Comparison of ENCODE assay signal across 19 mouse cellular contexts in genomic region chr16:24423751-24424150, GRCm38 (mm10). TPM values are rescaled to one million over a fixed set of nuclear protein-coding genes. Genes with fewer than 3 reads are reported as not detected.
A peak's percentile ranks its signal among the peaks of the same experiment; 100 is the strongest.
DNase-seq lines count a peak whose midpoint lies in the region; ATAC-seq and TF ChIP-seq lines count a peak whose summit lies in the region.
"Had no signal": no experiment of that assay in that cellular context is flagged by ENCODE, and none has a peak within 500 bp of the region (broad histone marks: within the 10 kb centered on the region; RNA-seq: fewer than 3 reads in every experiment).

No protein-coding gene starts in this region.

- no peak overlapping the region for H3K4me2 ChIP-seq in heart, embryonic 11.5 days
- H3K4me2 ChIP-seq in stomach, postnatal 0 days (replicated peaks; ENCODE audit: low read depth): no peak overlapping the region
- H3K4me2 ChIP-seq: embryonic facial prominence, embryonic 12.5 days; hindbrain, embryonic 15.5 days; intestine, embryonic 15.5 days; limb, embryonic 15.5 days; lung, embryonic 15.5 days; midbrain, embryonic 11.5 days had no signal

- DNase-seq in adrenal gland, adult 2 months: peak; percentile 58
- DNase-seq in adrenal gland, postnatal 4 days (ENCODE audit: low spot score in 2 of 2): no peak
- DNase-seq in heart, adult 8-10 months (ENCODE audit: low spot score): no peak
- peak; percentile 58 for DNase-seq in liver, adult 2 months (ENCODE audit: extremely low read depth, low read depth, low spot score)
- DNase-seq in liver: no peak
- no peak for DNase-seq in stomach, postnatal 0 days (ENCODE audit: low spot score)
- DNase-seq in left cerebral cortex, adult 2 months (ENCODE audit: extremely low spot score in 1 of 2, low spot score in 2 of 2): no peak
- DNase-seq: cerebellum, adult 9-11 months; thymus, postnatal 25 days had no signal

- WGBS in heart, embryonic 11.5 days (ENCODE audit: insufficient replicate concordance): 57% methylated on average over 4 of the region's 4 CpGs
- WGBS in liver, adult 2 months: 57% methylated on average over 4 of the region's 4 CpGs
- WGBS in stomach, postnatal 0 days: 71% methylated on average over 4 of the region's 4 CpGs

- no peak overlapping the region for H3K9ac ChIP-seq in heart, embryonic 11.5 days (ENCODE audit: low read depth, low read length)
- H3K9ac ChIP-seq in liver, adult 2 months (ENCODE audit: low read depth, low read length): no peak overlapping the region
- H3K9ac ChIP-seq in stomach, postnatal 0 days (ENCODE audit: low read length): no peak overlapping the region
- H3K9ac ChIP-seq: embryonic facial prominence, embryonic 12.5 days; hindbrain, embryonic 15.5 days; intestine, embryonic 15.5 days; limb, embryonic 15.5 days; lung, embryonic 15.5 days had no signal

- no peak for TF ChIP-seq EP300 in stomach, postnatal 0 days (optimal IDR thresholded peaks at IDR 0.05)

- H3K36me3 ChIP-seq in heart, embryonic 11.5 days (ENCODE audit: control insufficient read depth, insufficient read depth, low read length): no peaks in the 10 kb centered on the region
- H3K36me3 ChIP-seq in liver, adult 2 months (ENCODE audit: control insufficient read depth, insufficient read depth, low read length): no peaks in the 10 kb centered on the region
- no peaks in the 10 kb centered on the region for H3K36me3 ChIP-seq in stomach, postnatal 0 days (ENCODE audit: control insufficient read depth, insufficient read depth, low read length)
- H3K36me3 ChIP-seq: embryonic facial prominence, embryonic 12.5 days; hindbrain, embryonic 15.5 days; intestine, embryonic 15.5 days; limb, embryonic 15.5 days; lung, embryonic 15.5 days had no signal

- H3K9me3 ChIP-seq in heart, embryonic 11.5 days (replicated peaks; ENCODE audit: control insufficient read depth, low read length): no peaks in the 10 kb centered on the region
- no peaks in the 10 kb centered on the region for H3K9me3 ChIP-seq in stomach, postnatal 0 days (ENCODE audit: control insufficient read depth, low read length)
- H3K9me3 ChIP-seq: embryonic facial prominence, embryonic 12.5 days; hindbrain, embryonic 15.5 days; intestine, embryonic 15.5 days; limb, embryonic 15.5 days; lung, embryonic 15.5 days had no signal

- no peaks in the 10 kb centered on the region for H3K27me3 ChIP-seq in heart, embryonic 11.5 days (ENCODE audit: control insufficient read depth, insufficient read depth, low read length)
- H3K27me3 ChIP-seq in liver, adult 2 months (ENCODE audit: control insufficient read depth, insufficient read depth, low read length): no peaks in the 10 kb centered on the region
- no peaks in the 10 kb centered on the region for H3K27me3 ChIP-seq in stomach, postnatal 0 days (ENCODE audit: control insufficient read depth, insufficient read depth, low read length)
- H3K27me3 ChIP-seq: embryonic facial prominence, embryonic 12.5 days; hindbrain, embryonic 15.5 days; intestine, embryonic 15.5 days; limb, embryonic 15.5 days; lung, embryonic 15.5 days; Patski had no signal

- peaks cover 14% of the 10 kb centered on the region; the same call in 1 of the 2 replicates for H3K79me2 ChIP-seq in liver, adult 2 months (ENCODE audit: control insufficient read depth, insufficient read depth, low read length)

- peaks cover 69% of the 10 kb centered on the region for H3K4me1 ChIP-seq in heart, embryonic 11.5 days (ENCODE audit: control insufficient read depth, insufficient read depth, low read length)
- peaks cover 23% of the 10 kb centered on the region for H3K4me1 ChIP-seq in liver, adult 2 months (ENCODE audit: control insufficient read depth, insufficient read depth, low read length)
- peaks cover 2% of the 10 kb centered on the region; the same call in 1 of the 2 replicates for H3K4me1 ChIP-seq in stomach, postnatal 0 days (replicated peaks; ENCODE audit: control insufficient read depth, insufficient read depth)

- ATAC-seq in heart, embryonic 11.5 days (replicated peaks; ENCODE audit: insufficient number of reproducible peaks, low FRiP score, low TSS enrichment): no peak
- no peak for ATAC-seq in stomach, postnatal 0 days (ENCODE audit: low FRiP score, low TSS enrichment)
- ATAC-seq: CD4-positive, CD25-positive, alpha-beta regulatory T cell, adult 4 months; intestine, embryonic 15.5 days; Patski had no signal

- intact Hi-C loops in left cerebral cortex, adult 2 months (cut with DNase I): no loop called here

- no peak for TF ChIP-seq CTCF in liver, adult 2 months (IDR thresholded peaks at IDR 0.05; ENCODE audit: low read depth, low read length)
- TF ChIP-seq CTCF in stomach, postnatal 0 days (IDR thresholded peaks at IDR 0.05; ENCODE audit: low read depth): no peak
- no peak for TF ChIP-seq CTCF in left cerebral cortex, adult 2 months (IDR thresholded peaks at IDR 0.05)

- peak overlapping the region; percentile 92 for H3K27ac ChIP-seq in heart, embryonic 11.5 days (ENCODE audit: low read depth, low read length)
- peak overlapping the region; percentile 49 for H3K27ac ChIP-seq in liver, adult 2 months (replicated peaks; ENCODE audit: insufficient read depth, low read depth, low read length)
- H3K27ac ChIP-seq in stomach, postnatal 0 days (replicated peaks): peak overlapping the region; percentile 30; the same call in 1 of the 2 replicates
- H3K27ac ChIP-seq in left cerebral cortex, adult 2 months: no peak overlapping the region
- H3K27ac ChIP-seq: embryonic facial prominence, embryonic 12.5 days; hindbrain, embryonic 15.5 days; lung, embryonic 15.5 days; macrophage had no signal

- no peak for TF ChIP-seq POLR2A in liver, adult 2 months (IDR thresholded peaks at IDR 0.05; ENCODE audit: extremely low read depth, insufficient read depth, low read length)

- no peak overlapping the region for H3K4me3 ChIP-seq in heart, embryonic 11.5 days (ENCODE audit: low read depth, low read length)
- no peak overlapping the region for H3K4me3 ChIP-seq in liver, adult 2 months (ENCODE audit: insufficient read depth, low read depth, low read length)
- H3K4me3 ChIP-seq in stomach, postnatal 0 days (ENCODE audit: low read depth, low read length): no peak overlapping the region
- no peak overlapping the region for H3K4me3 ChIP-seq in left cerebral cortex, adult 2 months
- H3K4me3 ChIP-seq: embryonic facial prominence, embryonic 12.5 days; hindbrain, embryonic 15.5 days; intestine, embryonic 15.5 days; limb, embryonic 15.5 days; lung, embryonic 15.5 days had no signal

RNA-seq across cellular contexts. Expression of gene Lpp, which starts 30.4 kb away (rescaled TPM):
- total RNA-seq in adrenal gland, adult 2 months (2021): 10 to 100 TPM; 35.1 to 94.8 TPM
- 15.0 and 32.3 TPM in 2 replicates for polyA plus RNA-seq in adrenal gland, adult 2 months (2012; rRNA removed)
- 10 to 100 TPM; 70.2 to 80.0 TPM for total RNA-seq in adrenal gland, postnatal 4 days (2021)
- polyA plus RNA-seq in heart, embryonic 11.5 days (2014; fragmentation: Nextera tagmentation; extraction: Ambion mirVana): 52.5 and 59.2 TPM in 2 replicates
- total RNA-seq in heart, adult 8-10 months (2022): 10 to 100 TPM; 21.5 to 24.7 (median 23.3) TPM
- 23.0 and 25.9 TPM in 2 replicates for total RNA-seq in liver, adult 2 months (2014; rRNA removed)
- 7.5 and 11.4 TPM in 2 replicates for polyA plus RNA-seq in liver, adult 2 months (2012; rRNA removed)
- 49.8 and 51.3 TPM in 2 replicates for polyA plus RNA-seq in stomach, postnatal 0 days (2015; fragmentation: Nextera tagmentation; extraction: Ambion mirVana)
- 1 to 10 TPM; 6.9 to 7.5 TPM for total RNA-seq in left cerebral cortex, adult 2 months (2021)

Comparison
In these comparisons a context has a peak if more than half of its experiments do, and no peak if none do; other contexts are left out.
1. DNase-seq: peak in adrenal gland, adult 2 months (single experiment) and liver, adult 2 months (single experiment); none in adrenal gland, postnatal 4 days (0 of 2), heart, adult 8-10 months (single experiment), liver (single experiment), stomach, postnatal 0 days (single experiment) and left cerebral cortex, adult 2 months (0 of 2).